Mouse (Mus musculus) activated CD4-positive, CD25-positive, alpha-beta regulatory T cell (primary cell): ENCODE data around the gene 4930470P17Rik. TPM values are rescaled to one million over a fixed set of nuclear protein-coding genes. Genes with fewer than 3 reads are reported as not detected.

Source experiments
- polyA plus RNA-seq, 2 experiments: library from polyadenylated mRNA; unstranded; fragments of 100-300 nt; shearing (Covaris generic); gene quantifications; one replicate each; pipeline ENCODE4 v1.2.1; 2017

4930470P17Rik gene
- under 1 TPM in 1 of 2 experiments, not detected in 1; 0.21 TPM for polyA plus RNA-seq

DNA sequence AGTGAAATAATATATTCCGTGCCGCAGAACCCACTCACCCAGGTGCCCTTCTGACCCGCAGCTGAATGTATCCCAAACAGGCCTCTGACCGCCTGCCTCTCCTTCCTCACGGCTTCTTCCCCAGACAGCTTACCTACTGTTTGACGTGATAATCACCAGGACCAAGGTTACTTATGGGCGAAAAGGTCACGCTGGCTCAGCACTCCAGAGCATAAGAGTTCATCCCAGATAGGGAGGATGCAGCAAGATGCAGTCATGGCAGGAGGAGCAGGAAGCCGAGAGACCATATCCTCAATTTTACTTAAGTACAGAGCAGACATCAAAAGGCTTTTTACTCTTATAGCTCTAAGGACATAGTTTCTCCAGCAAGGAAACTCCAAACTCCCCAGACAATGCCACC lies at the start of gene 4930470P17Rik:
TSS of gene 4930470P17Rik (minus strand) at position 101 of the 400 bp plus-strand sequence.

Other genes with a start within 250 kb of the 4930470P17Rik start
- 1 to 10 TPM; 1.7 to 3.0 TPM for gene Bcas1, start 174.2 kb downstream of the 4930470P17Rik start, polyA plus RNA-seq
- gene Pfdn4, start 105.6 kb downstream of the 4930470P17Rik start, polyA plus RNA-seq: 10 to 100 TPM; 40.0 to 43.3 TPM
- under 1 TPM in 1 of 2 experiments, not detected in 1; 0.07 TPM for gene Cyp24a1, start 104.9 kb downstream of the 4930470P17Rik start, polyA plus RNA-seq
- gene Dok5, start 129.8 kb upstream of the 4930470P17Rik start, polyA plus RNA-seq: under 1 TPM in 1 of 2 experiments, not detected in 1; 0.10 TPM